Mouse (Mus musculus) forebrain, embryonic 12.5 days (tissue): ENCODE data around the gene Fam217a. TPM values are rescaled to one million over a fixed set of nuclear protein-coding genes. Genes with fewer than 3 reads are reported as not detected.
"Not testable (repeated sequence)": the region's sequence is repeated elsewhere in the genome, so short reads cannot be mapped to it uniquely, and the experiment has no call there.

ENCODE experiments used
- ATAC-seq: fragments of 200-750 bp; cut with Nextera tagmentation; 2 replicates; pipeline ENCODE4 v1.8.0; 2017; ENCODE audit warnings: moderate TSS enrichment; ENCODE audit not compliant: low FRiP score
- H3K27ac ChIP-seq: fragments of 300-500 bp; sonication (generic); 2 replicates; pipeline ENCODE4 v1.5.1; 2016; ENCODE audit warnings: mild to moderate bottlenecking
- H3K27me3 ChIP-seq: fragments of 300-500 bp; sonication (generic); 2 replicates; pipeline ENCODE4 v1.6.1; 2016; ENCODE audit warnings: mild to moderate bottlenecking
- H3K36me3 ChIP-seq: fragments of 300-500 bp; sonication (generic); replicated peaks from 2 replicates; pipeline ENCODE4 v1.6.1; 2016; ENCODE audit warnings: mild to moderate bottlenecking
- H3K4me1 ChIP-seq: fragments of 300-500 bp; sonication (generic); 2 replicates; pipeline ENCODE4 v1.6.1; 2016
- H3K4me2 ChIP-seq: fragments of 300-500 bp; sonication (generic); 2 replicates; pipeline ENCODE4 v1.6.1; 2016; ENCODE audit warnings: mild to moderate bottlenecking, moderate library complexity
- H3K4me3 ChIP-seq: fragments of 300-500 bp; sonication (generic); replicated peaks from 2 replicates; pipeline ENCODE4 v1.5.1; 2016; ENCODE audit warnings: mild to moderate bottlenecking
- H3K9ac ChIP-seq: fragments of 300-500 bp; sonication (generic); 2 replicates; pipeline ENCODE4 v1.6.1; 2016; ENCODE audit warnings: mild to moderate bottlenecking
- H3K9me3 ChIP-seq: fragments of 300-500 bp; sonication (generic); 2 replicates; pipeline ENCODE4 v1.6.1; 2016
- WGBS: fragments of 180-500 bp; shearing (Covaris S2); methylation state at CpG from one replicate; pipeline ENCODE4 v1.1.7; 2016; 5-methylcytosine and 5-hydroxymethylcytosine counted together
- polyA plus RNA-seq: library from polyadenylated mRNA; unstranded; fragments of >200 nt; fragmentation: Nextera tagmentation; extraction: Ambion mirVana; gene quantifications from 2 replicates; pipeline ENCODE4 v1.2.1, GENCODE M21; 2016

Gene Fam217a
- polyA plus RNA-seq, 1 experiment from 2014 or later, result 0.96 TPM

- not testable (repeated sequence) for H3K4me2 ChIP-seq, H3K9me3 ChIP-seq, H3K27me3 ChIP-seq, H3K27ac ChIP-seq, ATAC-seq, H3K4me1 ChIP-seq, H3K36me3 ChIP-seq, H3K9ac ChIP-seq, H3K4me3 ChIP-seq
- 56% methylated on average over 7 of the region's 8 CpGs for WGBS
These were observed 62.9 kb downstream of the Fam217a start for GRCm38 (mm10) chr13:34861166-34861565.

Other genes with a start within 250 kb of the Fam217a start
- not detected in 2 replicates for gene Fam50b, start 189.5 kb downstream of the Fam217a start, polyA plus RNA-seq
- 104 and 108 TPM in 2 replicates for gene Prpf4b, start 49.0 kb downstream of the Fam217a start, polyA plus RNA-seq
- gene 4933417A18Rik, start 99 bp upstream of the Fam217a start, polyA plus RNA-seq, result not detected in 2 replicates
- gene Eci3, start 39.5 kb upstream of the Fam217a start, polyA plus RNA-seq, result 0.19 and 0.45 TPM in 2 replicates
- gene Eci2, start 102.8 kb upstream of the Fam217a start, polyA plus RNA-seq, result 117 and 118 TPM in 2 replicates